Mouse (Mus musculus) lung, postnatal 0 days (tissue): ENCODE results near the gene Kcne4. TPM values are rescaled to one million over a fixed set of nuclear protein-coding genes. Genes with fewer than 3 reads are reported as not detected.

Experiments used
- ATAC-seq: fragments of 200-750 bp; cut with Nextera tagmentation; 2 replicates; pipeline ENCODE4 v1.8.0; 2017; ENCODE audit warnings: moderate library complexity
- DNase-seq: peaks from one replicate; pipeline ENCODE4 v3.0.0-alpha.2; 2016; ENCODE audit warnings: low spot score
- H3K27ac ChIP-seq: fragments of 300-500 bp; sonication (generic); 2 replicates; pipeline ENCODE4 v1.5.1; 2014; ENCODE audit warnings: antibody characterized with exemption, mild to moderate bottlenecking, low read length, mixed read lengths
- H3K27me3 ChIP-seq: fragments of 300-500 bp; sonication (generic); replicated peaks from 2 replicates; pipeline ENCODE4 v1.6.1; 2014; ENCODE audit warnings: low read length, mixed read lengths; ENCODE audit not compliant: insufficient read depth
- H3K36me3 ChIP-seq: fragments of 300-500 bp; sonication (generic); 2 replicates; pipeline ENCODE4 v1.6.1; 2014; ENCODE audit warnings: low read length, mixed read lengths; ENCODE audit not compliant: insufficient read depth
- H3K4me1 ChIP-seq: fragments of 300-500 bp; sonication (generic); 2 replicates; pipeline ENCODE4 v1.6.1; 2014; ENCODE audit warnings: antibody characterized with exemption, low read depth, low read length, mixed read lengths; ENCODE audit not compliant: insufficient read depth
- H3K4me2 ChIP-seq: fragments of 300-500 bp; sonication (generic); replicated peaks from 2 replicates; pipeline ENCODE4 v1.6.1; 2014; ENCODE audit warnings: low read depth, mild to moderate bottlenecking, low read length, moderate library complexity, mixed read lengths
- H3K4me3 ChIP-seq: fragments of 300-500 bp; sonication (generic); 2 replicates; pipeline ENCODE4 v1.5.1; 2014; ENCODE audit warnings: low read depth, low read length
- H3K9ac ChIP-seq: fragments of 300-500 bp; sonication (generic); replicated peaks from 2 replicates; pipeline ENCODE4 v1.6.1; 2014; ENCODE audit warnings: low read depth, mild to moderate bottlenecking
- H3K9me3 ChIP-seq: fragments of 300-500 bp; sonication (generic); 2 replicates; pipeline ENCODE4 v1.6.1; 2016; ENCODE audit warnings: low read length, mixed read lengths
- CTCF ChIP-seq: IDR thresholded peaks from 2 replicates; pipeline ENCODE4 v1.5.1; 2016; ENCODE audit warnings: antibody characterized with exemption, mild to moderate bottlenecking
- EP300 ChIP-seq: IDR thresholded peaks from 2 replicates; pipeline ENCODE4 v1.6.1; 2016; ENCODE audit warnings: antibody characterized with exemption, mild to moderate bottlenecking, control low read depth
- WGBS: fragments of 180-500 bp; shearing (Covaris S2); extraction: QIAGEN DNeasy Blood & Tissue Kit; methylation state at CpG from one replicate; pipeline ENCODE4 v1.1.7; 2014; 5-methylcytosine and 5-hydroxymethylcytosine counted together
- polyA plus RNA-seq: library from polyadenylated mRNA; unstranded; fragments of >200 nt; fragmentation: Nextera tagmentation; extraction: Ambion mirVana; gene quantifications from 2 replicates; pipeline ENCODE4 v1.2.1, GENCODE M21; 2015

Kcne4 gene
- polyA plus RNA-seq, 1 experiment from 2014 or later: 10.1 TPM

GRCm38 (mm10) chr1:78811975-78812490 is 4.5 kb upstream of the Kcne4 start:
- 27% methylated on average over 10 of the region's 10 CpGs for WGBS
- Histone ChIP-seq H3K4me1 (no peaks in the 10 kb centered on the region), H3K9ac (no peak overlapping the region), H3K27me3 (no peaks in the 10 kb centered on the region), H3K27ac (peak overlapping the region; percentile 54), H3K4me3 (no peak overlapping the region), H3K4me2 (no peak overlapping the region; the same call in 1 of the 2 replicates), H3K9me3 (no peaks in the 10 kb centered on the region), H3K36me3 (no peaks in the 10 kb centered on the region)
- peak; percentile 77 for ATAC-seq
- TF ChIP-seq EP300 (peak; percentile 57; the same call in 1 of the 2 replicates), CTCF (no peak)
- peak; percentile 85 for DNase-seq

DNA sequence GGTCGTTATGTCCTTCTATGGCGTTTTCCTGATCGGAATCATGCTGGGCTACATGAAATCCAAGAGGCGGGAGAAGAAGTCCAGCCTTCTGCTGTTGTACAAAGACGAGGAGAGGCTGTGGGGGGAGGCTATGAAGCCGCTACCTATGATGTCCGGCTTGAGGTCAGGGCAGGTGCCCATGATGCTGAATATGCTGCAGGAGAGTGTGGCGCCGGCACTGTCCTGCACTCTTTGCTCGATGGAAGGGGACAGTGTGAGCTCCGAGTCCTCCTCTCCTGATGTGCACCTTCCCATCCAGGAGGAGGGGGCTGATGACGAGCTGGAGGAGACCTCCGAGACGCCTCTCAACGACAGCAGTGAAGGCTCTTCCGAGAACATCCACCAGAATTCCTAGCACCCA is 1.2 kb downstream of the Kcne4 start:
- 76% methylated on average over 16 of the region's 16 CpGs for WGBS
- Histone ChIP-seq H3K9me3 (no peaks in the 10 kb centered on the region), H3K4me3 (peak overlapping the region; percentile 27), H3K27me3 (no peaks in the 10 kb centered on the region), H3K9ac (no peak overlapping the region), H3K36me3 (no peaks in the 10 kb centered on the region), H3K4me2 (peak overlapping the region; percentile 39), H3K27ac (no peak overlapping the region; the same call in 1 of the 2 replicates), H3K4me1 (no peaks in the 10 kb centered on the region; the same call in 1 of the 2 replicates)
- TF ChIP-seq EP300 (no peak), CTCF (no peak)
- DNase-seq (no peak), ATAC-seq (no peak)

DNA sequence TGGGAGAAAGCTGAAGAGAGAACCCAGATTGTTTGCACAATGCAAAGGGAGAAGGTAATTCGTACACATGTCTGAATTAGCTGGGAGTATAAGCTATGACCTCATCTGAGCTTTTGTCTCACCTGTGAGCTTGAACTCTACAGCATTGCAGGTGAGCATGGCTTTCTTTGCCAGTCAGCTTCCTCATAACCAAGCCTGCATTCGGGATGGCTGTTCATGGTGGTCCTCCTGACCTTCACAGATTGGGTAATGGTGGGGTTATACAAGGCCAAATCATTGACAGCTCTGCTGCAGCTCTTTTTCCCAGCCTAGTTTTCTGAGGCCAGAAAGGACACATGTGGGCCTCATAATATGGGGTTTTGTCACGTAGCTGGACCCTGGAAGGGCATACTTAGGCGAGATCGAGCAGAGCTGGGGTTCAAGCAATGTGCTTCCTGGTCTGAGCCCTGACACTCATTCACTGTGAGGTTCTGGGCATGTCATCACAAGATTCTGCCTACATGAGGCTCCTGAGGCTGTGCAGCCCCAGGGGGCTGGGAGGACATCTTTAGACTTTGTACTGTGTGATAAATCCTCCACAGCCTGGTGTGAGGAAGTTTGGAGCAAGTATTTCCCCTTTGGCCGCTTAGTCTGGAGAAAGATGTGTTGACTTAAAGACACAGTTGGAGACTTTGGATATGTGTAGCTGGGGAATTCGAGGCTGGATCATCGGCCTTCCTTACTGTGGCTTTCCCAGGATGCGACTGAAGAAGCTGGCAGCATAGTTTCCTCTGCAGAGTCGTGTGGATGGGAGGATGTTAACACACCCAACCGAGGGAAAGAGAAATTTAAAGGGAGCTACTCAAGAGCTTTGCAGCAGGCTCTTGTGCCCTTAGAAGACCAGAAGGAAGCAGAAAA is 2.3 kb downstream of the Kcne4 start:
- DNase-seq: peak; percentile 25

DNA sequence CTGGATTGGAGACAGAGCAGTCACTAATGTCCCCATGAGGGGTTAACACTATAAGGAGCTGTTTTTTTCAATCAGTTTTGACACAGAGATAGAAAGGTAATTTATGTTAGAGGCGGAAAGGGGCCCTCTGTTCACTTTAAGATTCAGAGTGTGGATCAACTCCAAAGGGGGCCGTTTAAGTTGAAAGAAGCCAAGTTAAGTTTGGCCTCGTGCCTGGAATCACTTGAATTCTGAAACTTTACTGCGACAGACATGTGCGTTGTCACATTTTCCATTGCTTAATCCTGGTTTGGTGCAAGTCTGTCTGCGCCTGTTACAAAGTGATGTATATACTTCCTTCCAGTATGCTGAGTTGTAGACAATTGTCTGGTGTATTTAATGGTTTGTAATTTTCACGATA is 3.0 kb downstream of the Kcne4 start:
- H3K9me3 ChIP-seq: no peaks in the 10 kb centered on the region
- H3K4me3 ChIP-seq: no peak overlapping the region
- 15% methylated on average over 7 of the region's 7 CpGs for WGBS
- DNase-seq (peak; percentile 91), ATAC-seq (peak; percentile 76)
- H3K4me2 ChIP-seq: peak overlapping the region; percentile 39
- no peaks in the 10 kb centered on the region for H3K27me3 ChIP-seq
- peak overlapping the region; percentile 72; the same call in 1 of the 2 replicates for H3K27ac ChIP-seq
- TF ChIP-seq CTCF: no peak
- peak; percentile 45; the same call in 1 of the 2 replicates for TF ChIP-seq EP300
- H3K9ac ChIP-seq: no peak overlapping the region
- H3K36me3 ChIP-seq: no peaks in the 10 kb centered on the region
- H3K4me1 ChIP-seq: no peaks in the 10 kb centered on the region; the same call in 1 of the 2 replicates

More for the DNA sequence above, 2.3 kb downstream of the Kcne4 start:
- H3K4me3 ChIP-seq: peak overlapping the region; percentile 27; the same call in 1 of the 2 replicates
- H3K9me3 ChIP-seq: no peaks in the 10 kb centered on the region
- peak overlapping the region; percentile 72 for H3K27ac ChIP-seq
- WGBS: 40% methylated on average over 11 of the region's 11 CpGs
- H3K36me3 ChIP-seq: no peaks in the 10 kb centered on the region
- ATAC-seq: peak; percentile 15
- no peaks in the 10 kb centered on the region for H3K27me3 ChIP-seq
- H3K4me2 ChIP-seq: peak overlapping the region; percentile 39
- TF ChIP-seq CTCF (no peak), EP300 (no peak)
- H3K9ac ChIP-seq: no peak overlapping the region
- H3K4me1 ChIP-seq: no peaks in the 10 kb centered on the region; the same call in 1 of the 2 replicates

DNA sequence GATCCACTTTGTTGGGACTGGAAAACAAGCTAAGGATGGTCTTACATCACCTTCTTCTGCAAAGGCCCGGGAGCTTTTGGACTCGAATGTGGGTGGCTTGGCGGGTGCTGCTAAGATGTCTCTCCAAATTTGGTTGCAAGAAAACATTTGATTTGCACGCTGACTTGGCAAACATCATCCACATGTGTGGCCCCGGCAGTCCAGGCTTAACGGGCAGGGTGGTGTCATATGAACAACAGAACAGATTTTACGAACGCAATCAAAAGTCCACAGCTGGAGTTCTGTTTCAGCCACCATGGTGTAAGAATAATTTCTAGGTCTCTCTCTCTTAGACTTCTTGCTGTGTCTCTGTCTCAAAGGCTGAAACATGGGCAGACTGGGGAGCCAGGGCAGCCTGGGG is 3.6 kb downstream of the Kcne4 start:
- peak; percentile 59 for DNase-seq

DNA sequence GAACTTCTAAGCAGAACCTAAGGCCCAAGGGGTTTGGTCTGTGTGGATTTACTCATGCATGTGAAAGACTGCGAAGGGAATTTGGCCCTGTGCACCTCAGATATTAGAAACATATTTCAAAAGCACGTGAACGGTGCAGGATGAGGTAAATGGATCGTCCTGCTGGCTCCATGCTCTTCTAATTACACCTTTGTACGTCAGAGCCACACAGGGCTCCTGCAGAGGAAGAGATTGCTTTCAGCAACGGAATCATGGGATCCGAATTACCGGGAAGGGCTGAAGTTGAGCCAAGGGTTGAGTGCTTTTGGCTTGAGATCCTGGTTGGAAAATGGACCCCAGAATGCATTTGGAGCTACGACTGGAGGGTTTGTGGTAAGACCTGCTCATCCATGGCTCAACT is 4.6 kb downstream of the Kcne4 start:
- no peaks in the 10 kb centered on the region; the same call in 1 of the 2 replicates for H3K4me1 ChIP-seq
- H3K27ac ChIP-seq: no peak overlapping the region
- no peaks in the 10 kb centered on the region for H3K36me3 ChIP-seq
- WGBS: 63% methylated on average over 9 of the region's 9 CpGs
- no peak for TF ChIP-seq CTCF
- TF ChIP-seq EP300: no peak
- DNase-seq (no peak), ATAC-seq (no peak)
- H3K4me3 ChIP-seq: no peak overlapping the region
- no peaks in the 10 kb centered on the region for H3K27me3 ChIP-seq
- no peaks in the 10 kb centered on the region for H3K9me3 ChIP-seq
- no peak overlapping the region for H3K4me2 ChIP-seq
- H3K9ac ChIP-seq: no peak overlapping the region

More for the DNA sequence above, 3.6 kb downstream of the Kcne4 start:
- no peaks in the 10 kb centered on the region for H3K36me3 ChIP-seq
- TF ChIP-seq EP300 (no peak), CTCF (no peak)
- no peaks in the 10 kb centered on the region; the same call in 1 of the 2 replicates for H3K4me1 ChIP-seq
- no peak overlapping the region for H3K9ac ChIP-seq
- 51% methylated on average over 8 of the region's 8 CpGs for WGBS
- H3K27ac ChIP-seq: peak overlapping the region; percentile 57; the same call in 1 of the 2 replicates
- no peak overlapping the region for H3K4me3 ChIP-seq
- peak overlapping the region; percentile 17; the same call in 1 of the 2 replicates for H3K4me2 ChIP-seq
- H3K27me3 ChIP-seq: no peaks in the 10 kb centered on the region
- peak; percentile 59 for ATAC-seq
- H3K9me3 ChIP-seq: no peaks in the 10 kb centered on the region
